Mouse (Mus musculus) forebrain, embryonic 12.5 days (tissue): Measurements from ENCODE around the gene March6. TPM values are rescaled to one million over a fixed set of nuclear protein-coding genes. Genes with fewer than 3 reads are reported as not detected.

Source experiments
- ATAC-seq: fragments of 200-750 bp; cut with Nextera tagmentation; 2 replicates; pipeline ENCODE4 v1.8.0; 2017; ENCODE audit warnings: moderate TSS enrichment; ENCODE audit not compliant: low FRiP score
- H3K27ac ChIP-seq: fragments of 300-500 bp; sonication (generic); 2 replicates; pipeline ENCODE4 v1.5.1; 2016; ENCODE audit warnings: mild to moderate bottlenecking
- H3K27me3 ChIP-seq: fragments of 300-500 bp; sonication (generic); 2 replicates; pipeline ENCODE4 v1.6.1; 2016; ENCODE audit warnings: mild to moderate bottlenecking
- H3K36me3 ChIP-seq: fragments of 300-500 bp; sonication (generic); replicated peaks from 2 replicates; pipeline ENCODE4 v1.6.1; 2016; ENCODE audit warnings: mild to moderate bottlenecking
- H3K4me1 ChIP-seq: fragments of 300-500 bp; sonication (generic); 2 replicates; pipeline ENCODE4 v1.6.1; 2016
- H3K4me2 ChIP-seq: fragments of 300-500 bp; sonication (generic); 2 replicates; pipeline ENCODE4 v1.6.1; 2016; ENCODE audit warnings: mild to moderate bottlenecking, moderate library complexity
- H3K4me3 ChIP-seq: fragments of 300-500 bp; sonication (generic); replicated peaks from 2 replicates; pipeline ENCODE4 v1.5.1; 2016; ENCODE audit warnings: mild to moderate bottlenecking
- H3K9ac ChIP-seq: fragments of 300-500 bp; sonication (generic); 2 replicates; pipeline ENCODE4 v1.6.1; 2016; ENCODE audit warnings: mild to moderate bottlenecking
- H3K9me3 ChIP-seq: fragments of 300-500 bp; sonication (generic); 2 replicates; pipeline ENCODE4 v1.6.1; 2016
- WGBS: fragments of 180-500 bp; shearing (Covaris S2); methylation state at CpG from one replicate; pipeline ENCODE4 v1.1.7; 2016; 5-methylcytosine and 5-hydroxymethylcytosine counted together
- polyA plus RNA-seq: library from polyadenylated mRNA; unstranded; fragments of >200 nt; fragmentation: Nextera tagmentation; extraction: Ambion mirVana; gene quantifications from 2 replicates; pipeline ENCODE4 v1.2.1, GENCODE M21; 2016

Gene March6
- polyA plus RNA-seq, 1 experiment from 2014 or later, result 79.0 TPM

DNA sequence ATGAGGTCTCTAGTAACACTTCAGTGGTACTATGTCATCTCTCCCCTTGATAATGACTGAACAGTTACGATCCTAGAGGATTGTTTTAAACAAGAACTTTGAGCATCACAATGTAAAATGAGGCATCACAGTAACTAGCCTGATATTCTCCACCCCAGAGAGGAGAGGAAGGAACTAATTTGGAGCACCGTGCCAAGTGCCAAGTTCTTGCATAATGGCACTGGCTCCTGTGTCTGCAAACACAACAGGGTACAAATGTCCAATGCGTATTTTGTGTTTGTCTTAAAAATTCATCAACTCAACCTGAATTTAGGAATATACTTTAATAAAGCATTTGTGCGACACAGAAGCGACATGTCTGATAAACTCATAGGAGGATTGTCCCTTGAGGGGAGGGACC, 74.5 kb downstream of the March6 start:
- WGBS, result 89% methylated on average over 5 of the region's 5 CpGs
- H3K9me3 ChIP-seq, result no peaks in the 10 kb centered on the region
- no peak overlapping the region for H3K27ac ChIP-seq
- peaks cover 10% of the 10 kb centered on the region for H3K4me1 ChIP-seq
- no peak for ATAC-seq
- H3K36me3 ChIP-seq, result peaks cover 41% of the 10 kb centered on the region
- H3K9ac ChIP-seq, result no peak overlapping the region
- no peak overlapping the region for H3K4me3 ChIP-seq
- no peak overlapping the region for H3K4me2 ChIP-seq
- H3K27me3 ChIP-seq, result no peaks in the 10 kb centered on the region

GRCm38 (mm10) chr15:31454861-31455295, 76.0 kb downstream of the March6 start:
- Histone ChIP-seq H3K9ac (no peak overlapping the region), H3K27me3 (no peaks in the 10 kb centered on the region), H3K4me3 (no peak overlapping the region), H3K36me3 (peaks cover 26% of the 10 kb centered on the region), H3K4me1 (peaks cover 10% of the 10 kb centered on the region), H3K27ac (0 out of 2 replicates have a peak overlapping the region, but pooled peaks have one; percentile 31), H3K9me3 (no peaks in the 10 kb centered on the region), H3K4me2 (no peak overlapping the region)
- no peak for ATAC-seq
- WGBS, result 80% methylated on average over 7 of the region's 7 CpGs

DNA sequence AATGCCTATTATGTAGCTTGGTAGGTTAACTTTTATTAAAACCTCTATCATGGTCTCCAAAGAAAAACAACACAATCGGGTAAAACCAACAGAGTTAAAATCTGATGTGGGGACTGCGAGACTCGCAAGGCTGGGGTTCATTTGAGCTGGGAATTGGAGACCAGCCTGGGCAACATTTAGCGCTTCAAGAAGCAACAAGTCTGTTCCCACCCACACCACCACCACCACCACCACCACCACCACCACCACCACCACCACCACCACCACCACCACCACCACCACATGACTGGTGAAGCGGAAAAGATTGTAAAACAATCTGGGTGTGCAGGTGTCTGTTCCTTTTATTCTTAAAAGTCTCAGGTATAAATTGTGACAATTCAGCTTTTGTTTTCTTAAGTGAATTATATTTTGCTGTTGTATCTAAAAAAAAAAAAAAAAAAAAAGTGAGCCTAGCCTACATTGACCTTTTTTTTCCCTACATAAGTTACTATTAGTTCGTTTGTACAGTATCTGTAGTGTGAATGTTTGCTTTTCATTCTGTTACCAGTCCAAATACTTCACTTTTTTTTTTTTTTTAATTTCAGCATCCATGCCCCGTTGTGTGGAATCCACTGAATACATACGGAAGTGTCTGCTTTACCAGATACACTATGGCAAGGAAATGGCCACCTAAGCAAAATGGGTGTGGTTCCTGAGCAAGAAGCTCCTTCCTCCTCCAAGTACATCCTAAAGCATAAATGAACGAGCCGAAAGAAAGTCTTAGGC, 76.6 kb downstream of the March6 start:
- Histone ChIP-seq H3K27me3 (no peaks in the 10 kb centered on the region), H3K9ac (no peak overlapping the region), H3K36me3 (peaks cover 20% of the 10 kb centered on the region), H3K4me3 (peak overlapping the region; percentile 60), H3K4me2 (peak overlapping the region; percentile 79), H3K4me1 (peaks cover 10% of the 10 kb centered on the region), H3K27ac (peak overlapping the region; percentile 68; the same call in 1 of the 2 replicates), H3K9me3 (no peaks in the 10 kb centered on the region)
- no peak for ATAC-seq
- 52% methylated on average over 10 of the region's 10 CpGs for WGBS

- no peaks in the 10 kb centered on the region for H3K9me3 ChIP-seq
- WGBS, result under 1% methylated on average over 53 of the region's 57 CpGs
Measured at GRCm38 (mm10) chr15:31453098-31453916, 77.5 kb downstream of the March6 start, which contains the start of gene Ropn1l. Gene Ropn1l (minus strand): TSS chr15:31453737.

GRCm38 (mm10) chr15:31452336-31453097, 78.3 kb downstream of the March6 start:
- peak overlapping the region; percentile 79 for H3K4me2 ChIP-seq
- 58% methylated on average over 18 of the region's 18 CpGs for WGBS
- no peak for ATAC-seq
- peak overlapping the region; percentile 69; the same call in 1 of the 2 replicates for H3K9ac ChIP-seq
- peak overlapping the region; percentile 60 for H3K4me3 ChIP-seq
- H3K36me3 ChIP-seq, result peaks cover 5% of the 10 kb centered on the region
- H3K27me3 ChIP-seq, result no peaks in the 10 kb centered on the region
- H3K27ac ChIP-seq, result no peak overlapping the region
- H3K9me3 ChIP-seq, result no peaks in the 10 kb centered on the region
- peaks cover 10% of the 10 kb centered on the region for H3K4me1 ChIP-seq

More at GRCm38 (mm10) chr15:31453098-31453916, 77.5 kb downstream of the March6 start, which contains the start of gene Ropn1l:
- Histone ChIP-seq H3K4me1 (peaks cover 10% of the 10 kb centered on the region), H3K27ac (peak within 1 kb of the TSS; percentile 68), H3K4me2 (peak within 1 kb of the TSS; percentile 79), H3K36me3 (peaks cover 12% of the 10 kb centered on the region), H3K9ac (peak within 1 kb of the TSS; percentile 69), H3K27me3 (no peaks in the 10 kb centered on the region), H3K4me3 (peak within 1 kb of the TSS; percentile 60)
- ATAC-seq, result peak; percentile 93

GRCm38 (mm10) chr15:31449772-31450171, 81.1 kb downstream of the March6 start:
- H3K27ac ChIP-seq, result no peak overlapping the region
- H3K9ac ChIP-seq, result no peak overlapping the region
- H3K4me2 ChIP-seq, result no peak overlapping the region
- H3K27me3 ChIP-seq, result no peaks in the 10 kb centered on the region
- no peak overlapping the region for H3K4me3 ChIP-seq
- H3K4me1 ChIP-seq, result peaks cover 10% of the 10 kb centered on the region
- no peaks in the 10 kb centered on the region for H3K36me3 ChIP-seq
- WGBS, result 26% methylated on average over 2 of the region's 2 CpGs
- ATAC-seq, result no peak
- H3K9me3 ChIP-seq, result no peaks in the 10 kb centered on the region

- Histone ChIP-seq H3K27ac (no peak overlapping the region), H3K4me2 (no peak overlapping the region), H3K27me3 (no peaks in the 10 kb centered on the region), H3K36me3 (no peaks in the 10 kb centered on the region), H3K9ac (no peak overlapping the region), H3K9me3 (no peaks in the 10 kb centered on the region), H3K4me1 (no peaks in the 10 kb centered on the region), H3K4me3 (no peak overlapping the region)
- 46% methylated on average over 7 of the region's 7 CpGs for WGBS
- 0 out of 2 replicates have a peak, but pooled peaks have one; percentile 55 for ATAC-seq
Measured at GRCm38 (mm10) chr15:31447121-31447520, 83.7 kb downstream of the March6 start.

DNA sequence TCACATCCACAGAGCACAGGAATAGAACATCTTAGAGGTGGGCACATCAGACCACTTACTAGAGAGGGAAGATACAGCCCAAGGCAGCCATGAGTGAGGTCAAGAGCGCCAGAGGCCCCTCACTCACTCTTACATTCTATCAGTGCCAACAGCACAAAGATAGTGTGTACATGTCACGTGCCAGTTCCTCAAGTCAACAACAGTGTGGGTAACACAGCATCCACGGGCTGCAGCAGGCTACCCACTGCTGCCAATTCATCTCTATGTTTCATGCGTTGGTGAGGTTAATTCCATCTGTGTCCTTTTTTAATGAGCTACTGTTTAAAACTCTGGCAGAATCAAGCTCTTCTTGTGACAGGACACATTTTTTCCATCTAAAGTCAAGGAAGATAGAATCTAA, 88.2 kb downstream of the March6 start:
- no peak overlapping the region for H3K4me3 ChIP-seq
- H3K27ac ChIP-seq, result no peak overlapping the region
- ATAC-seq, result no peak
- no peak overlapping the region for H3K9ac ChIP-seq
- WGBS, result 91% methylated on average over 4 of the region's 4 CpGs
- H3K4me1 ChIP-seq, result no peaks in the 10 kb centered on the region
- H3K27me3 ChIP-seq, result no peaks in the 10 kb centered on the region
- no peaks in the 10 kb centered on the region for H3K36me3 ChIP-seq
- no peaks in the 10 kb centered on the region for H3K9me3 ChIP-seq
- H3K4me2 ChIP-seq, result no peak overlapping the region

DNA sequence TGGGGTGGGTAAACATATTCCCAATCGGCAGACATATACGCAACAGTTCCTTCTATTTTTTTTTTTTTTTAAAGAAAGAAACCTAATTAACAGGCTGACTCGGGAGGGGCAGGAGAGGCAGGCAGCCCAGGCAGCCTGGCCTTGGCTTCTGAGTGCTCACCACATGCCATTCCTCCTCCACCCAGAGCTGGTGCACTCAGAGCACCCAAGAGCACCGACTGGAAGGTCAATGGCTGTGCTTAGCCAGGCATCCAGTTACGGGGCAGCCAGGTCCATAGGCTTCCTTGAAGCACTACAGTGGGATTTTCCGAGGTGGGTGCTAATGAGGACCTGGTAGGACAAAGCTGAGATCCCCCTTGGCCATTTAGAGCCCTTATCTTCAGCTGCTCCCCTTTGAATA, 88.9 kb downstream of the March6 start:
- 83% methylated on average over 6 of the region's 6 CpGs for WGBS
- no peaks in the 10 kb centered on the region for H3K36me3 ChIP-seq
- H3K9ac ChIP-seq, result no peak overlapping the region
- H3K27ac ChIP-seq, result no peak overlapping the region
- H3K4me3 ChIP-seq, result no peak overlapping the region
- no peaks in the 10 kb centered on the region for H3K27me3 ChIP-seq
- H3K4me2 ChIP-seq, result no peak overlapping the region
- H3K4me1 ChIP-seq, result no peaks in the 10 kb centered on the region
- no peaks in the 10 kb centered on the region for H3K9me3 ChIP-seq
- no peak for ATAC-seq

GRCm38 (mm10) chr15:31436811-31437210, 94.0 kb downstream of the March6 start:
- 81% methylated on average over 2 of the region's 2 CpGs for WGBS
- ATAC-seq, result no peak
- H3K9ac ChIP-seq, result no peak overlapping the region

DNA sequence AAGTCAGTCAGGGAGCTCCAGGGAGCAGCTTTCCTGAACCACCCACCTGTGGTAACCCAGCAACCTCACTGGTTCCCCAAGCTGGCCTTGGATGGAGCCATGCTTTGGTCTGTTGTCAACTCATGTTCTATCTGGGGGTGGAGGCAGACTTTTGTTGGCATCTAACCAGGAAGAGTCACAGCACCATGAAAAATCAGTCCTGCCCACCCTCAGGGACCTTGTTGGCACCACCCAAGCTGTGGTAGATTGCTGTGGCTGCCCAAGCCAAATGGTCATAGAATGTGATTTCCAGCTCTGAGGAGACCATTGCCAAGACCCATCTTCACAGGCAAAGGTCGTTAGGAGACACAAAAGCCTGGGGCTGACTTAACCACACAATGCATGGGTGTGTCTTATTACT, 94.8 kb downstream of the March6 start:
- H3K9me3 ChIP-seq, result no peaks in the 10 kb centered on the region
- H3K4me3 ChIP-seq, result no peak overlapping the region
- H3K36me3 ChIP-seq, result no peaks in the 10 kb centered on the region
- no peak overlapping the region for H3K4me2 ChIP-seq
- no peak for ATAC-seq
- no peak overlapping the region for H3K27ac ChIP-seq
- WGBS, result 37% methylated on average over 1 of the region's 1 CpGs
- no peaks in the 10 kb centered on the region for H3K4me1 ChIP-seq
- no peaks in the 10 kb centered on the region for H3K27me3 ChIP-seq
- H3K9ac ChIP-seq, result no peak overlapping the region

More at GRCm38 (mm10) chr15:31436811-31437210, 94.0 kb downstream of the March6 start:
- H3K4me2 ChIP-seq, result no peak overlapping the region
- H3K27ac ChIP-seq, result no peak overlapping the region
- H3K36me3 ChIP-seq, result no peaks in the 10 kb centered on the region
- no peaks in the 10 kb centered on the region for H3K9me3 ChIP-seq
- no peak overlapping the region for H3K4me3 ChIP-seq
- H3K4me1 ChIP-seq, result no peaks in the 10 kb centered on the region
- H3K27me3 ChIP-seq, result no peaks in the 10 kb centered on the region

- Histone ChIP-seq H3K9me3 (no peaks in the 10 kb centered on the region), H3K27ac (no peak overlapping the region), H3K4me2 (no peak overlapping the region), H3K4me1 (peaks cover 5% of the 10 kb centered on the region), H3K27me3 (no peaks in the 10 kb centered on the region), H3K36me3 (no peaks in the 10 kb centered on the region), H3K4me3 (no peak overlapping the region), H3K9ac (no peak overlapping the region)
- WGBS, result 83% methylated on average over 7 of the region's 7 CpGs
- ATAC-seq, result no peak
Measured at GRCm38 (mm10) chr15:31433768-31434167, 97.1 kb downstream of the March6 start.
